Mouse (Mus musculus): Measurements from ENCODE around the gene Fam20c.

GRCm38 (mm10) chr5:138755453-138756301, 1.4 kb downstream of the Fam20c start:
- no peak for TF ChIP-seq CTCF (IDR thresholded peaks at IDR 0.05)
- no peak for TF ChIP-seq EP300 (IDR thresholded peaks at IDR 0.05)

Measured in lung, postnatal 0 days (tissue).